Mouse (Mus musculus) layer of hippocampus, adult 2 months (tissue): Measurements from ENCODE around the gene Plppr3. TPM values are rescaled to one million over a fixed set of nuclear protein-coding genes. Genes with fewer than 3 reads are reported as not detected.

Experiments
- DNase-seq, 2 experiments: peaks; one replicate each; pipeline ENCODE4 v3.0.0; 2022; ENCODE audit warnings: low spot score in 2 of 2
- H3K27ac ChIP-seq: fragments of 200-600 bp; 2 replicates; pipeline ENCODE4 v1.8.1; 2022
- H3K4me3 ChIP-seq: fragments of 200-600 bp; 2 replicates; pipeline ENCODE4 v1.8.1; 2022; ENCODE audit warnings: mild to moderate bottlenecking
- CTCF ChIP-seq: fragments of 200-600 bp; conservative IDR thresholded peaks from 2 replicates; pipeline ENCODE4 v1.8.1; 2022; ENCODE audit warnings: antibody characterized with exemption, mild to moderate bottlenecking, moderate library complexity
- total RNA-seq, 2 experiments: library from RNA; stranded (reverse); gene quantifications; 2 replicates each; pipeline ENCODE4 v1.2.3; 2021

The Plppr3 gene
- total RNA-seq, 2 experiments from 2014 or later = 33.7 to 37.1 TPM

GRCm38 (mm10) chr10:79860079-79860911 lies 14.1 kb downstream of the Plppr3 start:
- no peak overlapping the region for H3K4me3 ChIP-seq
- DNase-seq = no peak
- TF ChIP-seq CTCF = no peak
- H3K27ac ChIP-seq = no peak overlapping the region

GRCm38 (mm10) chr10:79859116-79859515 lies 15.3 kb downstream of the Plppr3 start:
- no peak overlapping the region; the same call in 1 of the 2 replicates for H3K4me3 ChIP-seq
- DNase-seq = no peak
- peak overlapping the region; percentile 100; the same call in 1 of the 2 replicates for H3K27ac ChIP-seq
- no peak for TF ChIP-seq CTCF

GRCm38 (mm10) chr10:79858416-79859074 lies 15.9 kb downstream of the Plppr3 start:
- peak; percentile 75 to 82 for DNase-seq
- Histone ChIP-seq H3K27ac (peak overlapping the region; percentile 100), H3K4me3 (peak overlapping the region; percentile 100; the same call in 1 of the 2 replicates)
- TF ChIP-seq CTCF = no peak

- H3K27ac ChIP-seq = peak overlapping the region; percentile 100
- H3K4me3 ChIP-seq = peak overlapping the region; percentile 100; the same call in 1 of the 2 replicates
- no peak for DNase-seq
- no peak for TF ChIP-seq CTCF
Observed at GRCm38 (mm10) chr10:79857894-79858293, 16.5 kb downstream of the Plppr3 start.

- DNase-seq = no peak
- H3K27ac ChIP-seq = peak overlapping the region; percentile 100
- TF ChIP-seq CTCF = no peak
- peak overlapping the region; percentile 100 for H3K4me3 ChIP-seq
Observed at GRCm38 (mm10) chr10:79857452-79857811, 17.0 kb downstream of the Plppr3 start.

GRCm38 (mm10) chr10:79856704-79857451 lies 17.6 kb downstream of the Plppr3 start:
- no peak for TF ChIP-seq CTCF
- H3K27ac ChIP-seq = peak overlapping the region; percentile 100
- DNase-seq = no peak
- H3K4me3 ChIP-seq = peak overlapping the region; percentile 100

GRCm38 (mm10) chr10:79856280-79856679 lies 18.2 kb downstream of the Plppr3 start:
- Histone ChIP-seq H3K4me3 (peak overlapping the region; percentile 100), H3K27ac (peak overlapping the region; percentile 100)
- DNase-seq = no peak
- TF ChIP-seq CTCF = no peak

GRCm38 (mm10) chr10:79855558-79856184 lies 18.8 kb downstream of the Plppr3 start:
- no peak for TF ChIP-seq CTCF
- DNase-seq = no peak
- H3K27ac ChIP-seq = peak overlapping the region; percentile 100
- H3K4me3 ChIP-seq = peak overlapping the region; percentile 100

GRCm38 (mm10) chr10:79854801-79855541 lies 19.5 kb downstream of the Plppr3 start:
- Histone ChIP-seq H3K4me3 (peak overlapping the region; percentile 100), H3K27ac (peak overlapping the region; percentile 100)
- TF ChIP-seq CTCF = peak; percentile 13; the same call in 1 of the 2 replicates
- no peak for DNase-seq

GRCm38 (mm10) chr10:79853860-79854795 lies 20.3 kb downstream of the Plppr3 start, which contains the start of gene Ptbp1:
TSS of gene Ptbp1 (plus strand) at chr10:79854427.
- peak within 1 kb of the TSS; percentile 100 for H3K27ac ChIP-seq
- H3K4me3 ChIP-seq = peak within 1 kb of the TSS; percentile 100
- no peak for TF ChIP-seq CTCF
- DNase-seq = peak; percentile 98 to 99

- Histone ChIP-seq H3K27ac (peak overlapping the region; percentile 97), H3K4me3 (peak overlapping the region; percentile 74)
- TF ChIP-seq CTCF = no peak
- peak; percentile 83 to 84 for DNase-seq
Observed at GRCm38 (mm10) chr10:79853392-79853791, 21.0 kb downstream of the Plppr3 start.
